Mouse (Mus musculus) spleen, adult 2 months (tissue): ENCODE results near the gene Nup62. TPM values are rescaled to one million over a fixed set of nuclear protein-coding genes. Genes with fewer than 3 reads are reported as not detected.
"Not testable (repeated sequence)": the region's sequence is repeated elsewhere in the genome, so short reads cannot be mapped to it uniquely, and the experiment has no call there.

Experiments
- DNase-seq, 2 experiments: peaks; one replicate each; pipeline versions ENCODE4 v3.0.0 to v3.0.0-alpha.2; 2012 to 2021; ENCODE audit warnings: low spot score in 2 of 2, low read depth in 1 of 2
- H3K27ac ChIP-seq: fragments of 200-500 bp; 2 replicates; pipeline ENCODE4 v1.5.1; 2012; ENCODE audit warnings: low read length, inconsistent platforms; ENCODE audit not compliant: insufficient read depth
- H3K27me3 ChIP-seq: fragments of 200-500 bp; 2 replicates; pipeline ENCODE4 v1.6.1; 2012; ENCODE audit warnings: mild to moderate bottlenecking, moderate library complexity, low read length, inconsistent platforms; ENCODE audit not compliant: control insufficient read depth, insufficient read depth
- H3K36me3 ChIP-seq: fragments of 200-500 bp; 2 replicates; pipeline ENCODE4 v1.6.1; 2012; ENCODE audit warnings: mild to moderate bottlenecking, low read length, inconsistent platforms; ENCODE audit not compliant: control insufficient read depth, insufficient read depth
- H3K4me1 ChIP-seq: fragments of 200-500 bp; 2 replicates; pipeline ENCODE4 v1.6.1; 2011; ENCODE audit warnings: inconsistent platforms; ENCODE audit not compliant: control insufficient read depth, insufficient read depth, insufficient read length
- H3K4me3 ChIP-seq: fragments of 200-500 bp; 2 replicates; pipeline ENCODE4 v1.5.1; 2011; ENCODE audit warnings: mild to moderate bottlenecking, inconsistent platforms; ENCODE audit not compliant: insufficient read depth, insufficient read length; ENCODE audit errors: extremely low read depth
- CTCF ChIP-seq: fragments of 200-500 bp; IDR thresholded peaks from 2 replicates; pipeline ENCODE4 v1.5.1; 2011; ENCODE audit warnings: mild to moderate bottlenecking, inconsistent platforms; ENCODE audit not compliant: insufficient read depth, insufficient read length, insufficient replicate concordance; ENCODE audit errors: extremely low read depth
- POLR2A ChIP-seq: fragments of 200-500 bp; IDR thresholded peaks from 2 replicates; pipeline ENCODE4 v1.6.1; 2011; ENCODE audit warnings: low read depth, low read length, inconsistent platforms
- WGBS: fragments of 180-500 bp; shearing (Covaris S2); methylation state at CpG from one replicate; pipeline ENCODE4 v1.1.7; 2018; 5-methylcytosine and 5-hydroxymethylcytosine counted together
- polyA plus RNA-seq: library from polyadenylated mRNA; depleted of rRNA; stranded (reverse); fragments of >200 nt; gene quantifications from 2 replicates; pipeline ENCODE4 v1.2.3, GENCODE M21; 2012

The Nup62 gene
- polyA plus RNA-seq, 1 experiment: 43.8 TPM

GRCm38 (mm10) chr7:44867802-44868201, 51.9 kb downstream of the Nup62 start:
- Histone ChIP-seq H3K27ac (no peak overlapping the region), H3K4me1 (peaks cover 13% of the 10 kb centered on the region; the same call in 1 of the 2 replicates), H3K27me3 (no peaks in the 10 kb centered on the region; the same call in 1 of the 2 replicates), H3K4me3 (no peak overlapping the region), H3K36me3 (peaks cover 14% of the 10 kb centered on the region)
- TF ChIP-seq POLR2A (no peak), CTCF (no peak)
- 77% methylated on average over 9 of the region's 9 CpGs for WGBS
- no peak for DNase-seq

- no peaks in the 10 kb centered on the region; the same call in 1 of the 2 replicates for H3K27me3 ChIP-seq
- H3K4me3 ChIP-seq: peak overlapping the region; percentile 60; the same call in 1 of the 2 replicates
- DNase-seq: no peak
- TF ChIP-seq CTCF: no peak
- TF ChIP-seq POLR2A: no peak
- peaks cover 10% of the 10 kb centered on the region for H3K36me3 ChIP-seq
- peaks cover 13% of the 10 kb centered on the region; the same call in 1 of the 2 replicates for H3K4me1 ChIP-seq
- 19% methylated on average over 16 of the region's 16 CpGs for WGBS
- H3K27ac ChIP-seq: no peak overlapping the region
Measured at GRCm38 (mm10) chr7:44868465-44868864, 52.6 kb downstream of the Nup62 start.

GRCm38 (mm10) chr7:44868919-44869696, 53.2 kb downstream of the Nup62 start:
- DNase-seq: no peak
- under 1% methylated on average over 103 of the region's 108 CpGs for WGBS
- Histone ChIP-seq H3K27me3 (no peaks in the 10 kb centered on the region; the same call in 1 of the 2 replicates), H3K4me3 (peak overlapping the region; percentile 60), H3K4me1 (peaks cover 13% of the 10 kb centered on the region; the same call in 1 of the 2 replicates), H3K27ac (peak overlapping the region; percentile 79), H3K36me3 (0 out of 2 replicates have a peak, but pooled peaks cover 5% of the 10 kb centered on the region)
- TF ChIP-seq POLR2A (no peak), CTCF (no peak)

- WGBS: 8% methylated on average over 29 of the region's 29 CpGs
- peak; percentile 59 to 62 for DNase-seq
- Histone ChIP-seq H3K36me3 (no peaks in the 10 kb centered on the region), H3K27me3 (no peaks in the 10 kb centered on the region; the same call in 1 of the 2 replicates), H3K4me1 (peaks cover 13% of the 10 kb centered on the region; the same call in 1 of the 2 replicates), H3K27ac (peak within 1 kb of the TSS; percentile 79), H3K4me3 (peak within 1 kb of the TSS; percentile 60)
- TF ChIP-seq POLR2A: no peak
- TF ChIP-seq CTCF: no peak
Measured at GRCm38 (mm10) chr7:44869697-44870528, 54.0 kb downstream of the Nup62 start, which contains the start of gene Ptov1. TSS of gene Ptov1 (minus strand) at chr7:44869788.

- no peak overlapping the region for H3K27ac ChIP-seq
- DNase-seq: no peak
- H3K27me3 ChIP-seq: no peaks in the 10 kb centered on the region; the same call in 1 of the 2 replicates
- peaks cover 13% of the 10 kb centered on the region; the same call in 1 of the 2 replicates for H3K4me1 ChIP-seq
- no peaks in the 10 kb centered on the region for H3K36me3 ChIP-seq
- WGBS: 88% methylated on average over 6 of the region's 6 CpGs
- no peak overlapping the region for H3K4me3 ChIP-seq
- no peak for TF ChIP-seq POLR2A
- TF ChIP-seq CTCF: no peak
Measured at GRCm38 (mm10) chr7:44870614-44871013, 54.7 kb downstream of the Nup62 start.

GRCm38 (mm10) chr7:44871181-44871580, 55.3 kb downstream of the Nup62 start:
- H3K4me3 ChIP-seq: no peak overlapping the region
- H3K27me3 ChIP-seq: no peaks in the 10 kb centered on the region; the same call in 1 of the 2 replicates
- H3K4me1 ChIP-seq: peaks cover 13% of the 10 kb centered on the region; the same call in 1 of the 2 replicates
- DNase-seq: no peak
- TF ChIP-seq POLR2A (no peak), CTCF (no peak)
- WGBS: 70% methylated on average over 1 of the region's 1 CpGs
- H3K36me3 ChIP-seq: no peaks in the 10 kb centered on the region
- H3K27ac ChIP-seq: no peak overlapping the region

GRCm38 (mm10) chr7:44871774-44872173, 55.9 kb downstream of the Nup62 start:
- H3K27ac ChIP-seq, DNase-seq, H3K27me3 ChIP-seq, H3K36me3 ChIP-seq, H3K4me1 ChIP-seq, H3K4me3 ChIP-seq: not testable (repeated sequence)
- WGBS: 91% methylated on average over 2 of the region's 2 CpGs
